Mouse (Mus musculus) heart, adult 2 months (tissue): ENCODE measurements around the gene Pdcl3.

Experiments
- CTCF ChIP-seq: fragments of 200-600 bp; IDR thresholded peaks from 2 replicates; pipeline ENCODE4 v1.8.1; 2022; ENCODE audit warnings: antibody characterized with exemption, mild to moderate bottlenecking, moderate library complexity
- EP300 ChIP-seq: fragments of 200-500 bp; IDR thresholded peaks from 2 replicates; pipeline ENCODE4 v1.6.1; 2011; ENCODE audit warnings: low read depth, low read length, control low read depth; ENCODE audit not compliant: insufficient read depth
- POLR2A ChIP-seq: fragments of 200-500 bp; IDR thresholded peaks from 2 replicates; pipeline ENCODE4 v1.6.1; 2011; ENCODE audit warnings: mild to moderate bottlenecking, low read depth, low read length, control low read depth; ENCODE audit not compliant: insufficient read depth

GRCm38 (mm10) chr1:39025142-39025541 lies 39.7 kb downstream of the Pdcl3 start:
- TF ChIP-seq POLR2A (no peak), CTCF (no peak), EP300 (no peak)
